Mouse (Mus musculus): ENCODE results near the gene Cdc27. TPM values are rescaled to one million over a fixed set of nuclear protein-coding genes. Genes with fewer than 3 reads are reported as not detected.

The Cdc27 gene
- total RNA-seq, 1 experiment = 45.9 TPM

DNA sequence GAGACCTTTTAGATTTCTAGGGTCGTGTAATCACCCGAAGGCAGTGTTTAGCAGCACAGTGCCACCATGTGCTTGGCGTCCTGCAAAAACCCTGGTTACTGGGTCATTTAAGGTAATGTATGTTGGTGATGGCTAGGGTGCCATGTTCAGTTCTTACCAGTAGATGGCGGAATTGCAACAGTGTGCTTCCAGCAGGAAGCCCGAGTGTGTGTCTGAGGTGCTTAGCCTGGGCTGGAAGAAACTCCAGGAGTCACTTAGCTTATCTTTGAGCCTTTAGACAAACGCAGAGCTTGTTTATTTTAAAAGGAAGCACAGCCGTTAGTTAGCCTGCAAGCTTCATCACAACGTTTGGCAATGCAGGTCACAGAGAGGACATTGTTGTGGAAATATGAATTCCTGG lies 39.7 kb upstream of the Cdc27 start:
- TF ChIP-seq ZC3H11A (IDR thresholded peaks at IDR 0.05; ENCODE audit: borderline replicate concordance, low read depth, low read length) = peak; percentile 87
- TF ChIP-seq MAFK (IDR thresholded peaks at IDR 0.05; ENCODE audit: insufficient read depth, low read depth, low read length) = no peak
- no peak for TF ChIP-seq ZNF384 (IDR thresholded peaks at IDR 0.05; ENCODE audit: low read depth, low read length)
- H3K36me3 ChIP-seq (ENCODE audit: control insufficient read depth, insufficient read depth, low read length, poor library complexity, severe bottlenecking) = no peaks in the 10 kb centered on the region
- DNase-seq (ENCODE audit: low read depth, low spot score) = peak; percentile 79
- H3K9ac ChIP-seq (ENCODE audit: insufficient read depth, low read depth, low read length, poor library complexity, severe bottlenecking) = no peak overlapping the region
- in situ Hi-C loops (cut with MboI; ENCODE audit: low sequenced_read_pairs in 2 of 2, unreplicated experiment in 2 of 2) = no loop called here
- no peaks in the 10 kb centered on the region for H3K9me3 ChIP-seq (ENCODE audit: control insufficient read depth, insufficient read depth, low read depth, low read length)
- no peak overlapping the region for H3K4me3 ChIP-seq (ENCODE audit: insufficient read depth in 1 of 2, low read depth in 1 of 2, low read length in 2 of 2, poor library complexity in 1 of 2, severe bottlenecking in 1 of 2)
- H3K4me1 ChIP-seq (ENCODE audit: control insufficient read depth in 2 of 2, insufficient read depth in 2 of 2, low read length in 2 of 2, poor library complexity in 1 of 2) = 0 out of 4 replicates have a peak, but pooled peaks cover 0 to 4% of the 10 kb centered on the region in 2 experiments
- no peak overlapping the region for H3K27ac ChIP-seq (ENCODE audit: insufficient read depth, low read depth, low read length, poor library complexity, severe bottlenecking)

DNA sequence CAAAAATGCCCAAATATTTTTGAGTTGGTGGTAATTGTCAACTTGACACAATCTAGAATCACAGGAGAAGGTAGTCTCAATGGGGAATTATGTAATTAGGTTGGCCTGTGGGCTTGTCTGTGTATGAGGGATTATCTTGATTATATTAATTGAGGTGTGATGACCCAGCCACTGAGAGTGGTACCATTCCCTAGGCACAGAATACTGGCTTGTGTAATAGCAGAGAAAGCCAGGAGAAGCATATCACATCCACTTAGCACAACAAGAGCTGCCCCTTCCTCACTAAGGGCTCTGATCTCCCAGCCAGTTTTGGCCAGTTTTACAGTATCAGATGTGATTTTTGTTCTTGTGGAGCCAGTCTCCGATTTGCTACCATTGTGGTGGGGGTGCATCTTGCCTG lies 39.1 kb upstream of the Cdc27 start:
- DNase-seq (ENCODE audit: low read depth, low spot score) = no peak
- Histone ChIP-seq H3K4me3 (ENCODE audit: insufficient read depth in 1 of 2, low read depth in 1 of 2, low read length in 2 of 2, poor library complexity in 1 of 2, severe bottlenecking in 1 of 2) (no peak overlapping the region), H3K36me3 (ENCODE audit: control insufficient read depth, insufficient read depth, low read length, poor library complexity, severe bottlenecking) (no peaks in the 10 kb centered on the region), H3K4me1 (ENCODE audit: control insufficient read depth in 2 of 2, insufficient read depth in 2 of 2, low read length in 2 of 2, poor library complexity in 1 of 2) (0 out of 4 replicates have a peak, but pooled peaks cover 0 to 4% of the 10 kb centered on the region in 2 experiments), H3K9ac (ENCODE audit: insufficient read depth, low read depth, low read length, poor library complexity, severe bottlenecking) (no peak overlapping the region), H3K9me3 (ENCODE audit: control insufficient read depth, insufficient read depth, low read depth, low read length) (no peaks in the 10 kb centered on the region), H3K27ac (ENCODE audit: insufficient read depth, low read depth, low read length, poor library complexity, severe bottlenecking) (no peak overlapping the region)
- TF ChIP-seq HCFC1 (IDR thresholded peaks at IDR 0.05; ENCODE audit: borderline replicate concordance, insufficient read depth, low read length) (no peak), ZC3H11A (IDR thresholded peaks at IDR 0.05; ENCODE audit: borderline replicate concordance, low read depth, low read length) (no peak), CHD2 (IDR thresholded peaks at IDR 0.05; ENCODE audit: low read depth, low read length) (no peak), ZNF384 (IDR thresholded peaks at IDR 0.05; ENCODE audit: low read depth, low read length) (no peak), MAFK (IDR thresholded peaks at IDR 0.05; ENCODE audit: insufficient read depth, low read depth, low read length) (no peak)
- in situ Hi-C loops (cut with MboI; ENCODE audit: low sequenced_read_pairs in 2 of 2, unreplicated experiment in 2 of 2) = no loop called here

DNA sequence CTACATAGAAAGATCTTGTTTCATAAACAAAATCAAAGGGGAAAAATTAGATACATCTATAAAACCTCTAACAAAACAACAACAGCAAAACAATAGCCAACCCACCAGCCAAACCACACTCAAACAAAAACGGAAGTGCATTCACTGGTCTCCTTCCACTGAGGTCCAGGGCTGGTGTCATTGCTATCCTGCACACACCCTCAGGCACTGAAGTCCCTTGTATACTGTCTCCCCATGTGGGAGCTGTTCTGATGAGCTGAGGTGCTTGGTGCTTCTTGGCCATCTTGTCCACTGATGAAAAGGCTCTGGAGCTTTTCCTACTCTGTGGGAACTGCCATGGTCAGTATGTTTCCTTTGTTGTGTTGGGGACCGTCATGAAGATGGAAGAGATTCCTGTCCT lies 38.1 kb upstream of the Cdc27 start:
- TF ChIP-seq CHD2 (IDR thresholded peaks at IDR 0.05; ENCODE audit: low read depth, low read length) (no peak), ZC3H11A (IDR thresholded peaks at IDR 0.05; ENCODE audit: borderline replicate concordance, low read depth, low read length) (no peak)
- in situ Hi-C loops (cut with MboI; ENCODE audit: low sequenced_read_pairs in 2 of 2, unreplicated experiment in 2 of 2) = no loop called here

DNA sequence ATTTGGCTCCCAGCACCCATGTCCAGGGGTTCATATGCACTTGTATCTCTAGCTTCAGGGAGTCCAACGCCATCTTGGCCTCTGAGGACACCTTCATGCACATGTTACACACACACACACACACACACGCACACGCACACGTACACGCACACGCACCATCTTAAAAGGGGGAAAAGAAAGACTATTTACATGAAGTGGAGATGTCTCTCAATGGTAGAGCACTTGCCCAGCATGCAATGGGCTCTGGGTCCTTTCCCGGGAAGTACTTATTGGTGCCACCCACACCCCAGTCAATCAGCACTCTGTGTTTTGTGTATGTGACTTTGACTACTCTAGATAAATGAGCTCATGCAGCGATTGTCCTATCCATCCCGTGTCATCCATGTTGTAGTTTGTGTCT lies 37.5 kb upstream of the Cdc27 start:
- no peak overlapping the region for H3K9ac ChIP-seq (ENCODE audit: insufficient read depth, low read depth, low read length, poor library complexity, severe bottlenecking)
- in situ Hi-C loops (cut with MboI; ENCODE audit: low sequenced_read_pairs in 2 of 2, unreplicated experiment in 2 of 2) = no loop called here
- H3K9me3 ChIP-seq (ENCODE audit: control insufficient read depth, insufficient read depth, low read depth, low read length) = no peaks in the 10 kb centered on the region
- no peak overlapping the region for H3K4me3 ChIP-seq (ENCODE audit: insufficient read depth in 1 of 2, low read depth in 1 of 2, low read length in 2 of 2, poor library complexity in 1 of 2, severe bottlenecking in 1 of 2)
- peaks cover 0 to 12% of the 10 kb centered on the region in 2 experiments; a peak in 2 of 4 replicates for H3K4me1 ChIP-seq (ENCODE audit: control insufficient read depth in 2 of 2, insufficient read depth in 2 of 2, low read length in 2 of 2, poor library complexity in 1 of 2)
- TF ChIP-seq ZNF384 (IDR thresholded peaks at IDR 0.05; ENCODE audit: low read depth, low read length) (no peak), CHD2 (IDR thresholded peaks at IDR 0.05; ENCODE audit: low read depth, low read length) (no peak), HCFC1 (IDR thresholded peaks at IDR 0.05; ENCODE audit: borderline replicate concordance, insufficient read depth, low read length) (no peak), ZC3H11A (IDR thresholded peaks at IDR 0.05; ENCODE audit: borderline replicate concordance, low read depth, low read length) (no peak), MAFK (IDR thresholded peaks at IDR 0.05; ENCODE audit: insufficient read depth, low read depth, low read length) (no peak)
- no peak for DNase-seq (ENCODE audit: low read depth, low spot score)
- no peaks in the 10 kb centered on the region for H3K36me3 ChIP-seq (ENCODE audit: control insufficient read depth, insufficient read depth, low read length, poor library complexity, severe bottlenecking)
- no peak overlapping the region for H3K27ac ChIP-seq (ENCODE audit: insufficient read depth, low read depth, low read length, poor library complexity, severe bottlenecking)

More for the DNA sequence above, 38.1 kb upstream of the Cdc27 start:
- Histone ChIP-seq H3K4me1 (ENCODE audit: control insufficient read depth in 2 of 2, insufficient read depth in 2 of 2, low read length in 2 of 2, poor library complexity in 1 of 2) (peaks cover 0 to 8% of the 10 kb centered on the region in 2 experiments; a peak in 2 of 4 replicates), H3K9ac (ENCODE audit: insufficient read depth, low read depth, low read length, poor library complexity, severe bottlenecking) (no peak overlapping the region), H3K4me3 (ENCODE audit: insufficient read depth in 1 of 2, low read depth in 1 of 2, low read length in 2 of 2, poor library complexity in 1 of 2, severe bottlenecking in 1 of 2) (no peak overlapping the region), H3K36me3 (ENCODE audit: control insufficient read depth, insufficient read depth, low read length, poor library complexity, severe bottlenecking) (no peaks in the 10 kb centered on the region), H3K9me3 (ENCODE audit: control insufficient read depth, insufficient read depth, low read depth, low read length) (no peaks in the 10 kb centered on the region), H3K27ac (ENCODE audit: insufficient read depth, low read depth, low read length, poor library complexity, severe bottlenecking) (no peak overlapping the region)
- no peak for DNase-seq (ENCODE audit: low read depth, low spot score)

GRCm38 (mm10) chr11:104585495-104585894 lies 35.1 kb upstream of the Cdc27 start:
- Histone ChIP-seq H3K27ac (ENCODE audit: insufficient read depth, low read depth, low read length, poor library complexity, severe bottlenecking) (no peak overlapping the region), H3K4me3 (ENCODE audit: insufficient read depth in 1 of 2, low read depth in 1 of 2, low read length in 2 of 2, poor library complexity in 1 of 2, severe bottlenecking in 1 of 2) (no peak overlapping the region), H3K36me3 (ENCODE audit: control insufficient read depth, insufficient read depth, low read length, poor library complexity, severe bottlenecking) (no peaks in the 10 kb centered on the region), H3K9ac (ENCODE audit: insufficient read depth, low read depth, low read length, poor library complexity, severe bottlenecking) (no peak overlapping the region), H3K9me3 (ENCODE audit: control insufficient read depth, insufficient read depth, low read depth, low read length) (no peaks in the 10 kb centered on the region), H3K4me1 (ENCODE audit: control insufficient read depth in 2 of 2, insufficient read depth in 2 of 2, low read length in 2 of 2, poor library complexity in 1 of 2) (peaks cover 2 to 12% of the 10 kb centered on the region in 2 experiments; a peak in 3 of 4 replicates)
- TF ChIP-seq CHD2 (IDR thresholded peaks at IDR 0.05; ENCODE audit: low read depth, low read length) (no peak), HCFC1 (IDR thresholded peaks at IDR 0.05; ENCODE audit: borderline replicate concordance, insufficient read depth, low read length) (no peak), ZC3H11A (IDR thresholded peaks at IDR 0.05; ENCODE audit: borderline replicate concordance, low read depth, low read length) (no peak), MAFK (IDR thresholded peaks at IDR 0.05; ENCODE audit: insufficient read depth, low read depth, low read length) (no peak), ZNF384 (IDR thresholded peaks at IDR 0.05; ENCODE audit: low read depth, low read length) (no peak)
- DNase-seq (ENCODE audit: low read depth, low spot score) = peak; percentile 50
- in situ Hi-C loops (cut with MboI; ENCODE audit: low sequenced_read_pairs in 2 of 2, unreplicated experiment in 2 of 2) = no loop called here

All from ES-E14 (cell line).